ENCODE assay signal across 21 mouse cellular contexts in genomic region chr15:28047711-28048110, GRCm38 (mm10). TPM values are rescaled to one million over a fixed set of nuclear protein-coding genes. Genes with fewer than 3 reads are reported as not detected.
DNase-seq lines count a peak whose midpoint lies in the region; ATAC-seq lines count a peak whose summit lies in the region.
"Had no signal": no experiment of that assay in that cellular context is flagged by ENCODE, and none has a peak within 500 bp of the region (broad histone marks: within the 10 kb centered on the region; RNA-seq: fewer than 3 reads in every experiment).

No protein-coding gene starts in this region.

- H3K9me3 ChIP-seq in kidney, embryonic 16.5 days (ENCODE audit: low read length), result no peaks in the 10 kb centered on the region
- H3K9me3 ChIP-seq in kidney, embryonic 14.5 days (ENCODE audit: control insufficient read depth, low read length), result no peaks in the 10 kb centered on the region
- no peaks in the 10 kb centered on the region for H3K9me3 ChIP-seq in forebrain, embryonic 13.5 days (replicated peaks)
- H3K9me3 ChIP-seq: embryonic facial prominence, embryonic 15.5 days; forebrain, embryonic 10.5 days; forebrain, embryonic 15.5 days; heart, embryonic 13.5 days; hindbrain, embryonic 15.5 days had no signal

- 47% methylated on average over 3 of the region's 3 CpGs for WGBS in kidney, embryonic 16.5 days
- WGBS in kidney, embryonic 14.5 days, result 41% methylated on average over 3 of the region's 3 CpGs
- 97% methylated on average over 3 of the region's 3 CpGs for WGBS in forebrain, embryonic 13.5 days

- DNase-seq in adrenal gland, adult (ENCODE audit: inconsistent age in 2 of 2, low spot score in 1 of 2), result peak; percentile 63 to 88
- no peak for DNase-seq in adrenal gland, postnatal 4 days (ENCODE audit: low spot score in 2 of 2)
- DNase-seq in adrenal gland, adult 2 months, result peak; percentile 72
- peak; percentile 21 for DNase-seq in adrenal gland, postnatal 25 days
- DNase-seq in spleen, adult 12 weeks (ENCODE audit: low spot score), result no peak
- DNase-seq: B cell, adult 2 months; cerebellum, adult 2 months; cerebellum, postnatal 10 days; gastrocnemius, postnatal 10 days; heart, postnatal 36 days had no signal

- H3K4me1 ChIP-seq in kidney, embryonic 16.5 days (ENCODE audit: insufficient read depth, low read length), result peaks cover 8% of the 10 kb centered on the region
- peaks cover 7% of the 10 kb centered on the region; the same call in 1 of the 2 replicates for H3K4me1 ChIP-seq in kidney, embryonic 14.5 days (ENCODE audit: control insufficient read depth, insufficient read depth, low read length)
- peaks cover 11% of the 10 kb centered on the region for H3K4me1 ChIP-seq in forebrain, embryonic 13.5 days

- ATAC-seq in kidney, embryonic 16.5 days (ENCODE audit: low FRiP score, low TSS enrichment), result peak; percentile 57; the same call in 1 of the 2 replicates
- ATAC-seq in kidney, embryonic 14.5 days (ENCODE audit: low FRiP score, low TSS enrichment), result no peak
- ATAC-seq in forebrain, embryonic 13.5 days, result no peak
- ATAC-seq: CD4-positive, CD25-positive, alpha-beta regulatory T cell, adult 4 months; forebrain, embryonic 15.5 days had no signal

- no peak overlapping the region for H3K27ac ChIP-seq in kidney, embryonic 16.5 days (ENCODE audit: low read length)
- H3K27ac ChIP-seq in kidney, embryonic 14.5 days (ENCODE audit: low read depth, low read length), result no peak overlapping the region
- no peak overlapping the region for H3K27ac ChIP-seq in forebrain, embryonic 13.5 days
- H3K27ac ChIP-seq: embryonic facial prominence, embryonic 15.5 days; forebrain, embryonic 10.5 days; forebrain, embryonic 15.5 days; heart, embryonic 13.5 days; hindbrain, embryonic 15.5 days had no signal

- no peaks in the 10 kb centered on the region for H3K36me3 ChIP-seq in kidney, embryonic 16.5 days (ENCODE audit: insufficient read depth, low read length)
- no peaks in the 10 kb centered on the region for H3K36me3 ChIP-seq in kidney, embryonic 14.5 days (ENCODE audit: control insufficient read depth, insufficient read depth, low read length)
- H3K36me3 ChIP-seq in forebrain, embryonic 13.5 days (ENCODE audit: poor library complexity, severe bottlenecking), result no peaks in the 10 kb centered on the region
- H3K36me3 ChIP-seq: embryonic facial prominence, embryonic 15.5 days; forebrain, embryonic 10.5 days; forebrain, embryonic 15.5 days; G1E; heart, embryonic 13.5 days; hindbrain, embryonic 15.5 days had no signal

- H3K4me2 ChIP-seq in kidney, embryonic 16.5 days (replicated peaks; ENCODE audit: low read depth, low read length), result no peak overlapping the region
- H3K4me2 ChIP-seq in kidney, embryonic 14.5 days (replicated peaks; ENCODE audit: low read depth, low read length), result no peak overlapping the region
- H3K4me2 ChIP-seq in forebrain, embryonic 13.5 days, result no peak overlapping the region
- H3K4me2 ChIP-seq: embryonic facial prominence, embryonic 15.5 days; forebrain, embryonic 15.5 days; heart, embryonic 13.5 days; hindbrain, embryonic 15.5 days had no signal

- H3K9ac ChIP-seq in kidney, embryonic 16.5 days (replicated peaks; ENCODE audit: low read length), result no peak overlapping the region
- no peak overlapping the region for H3K9ac ChIP-seq in kidney, embryonic 14.5 days (ENCODE audit: low read depth, low read length)
- no peak overlapping the region for H3K9ac ChIP-seq in forebrain, embryonic 13.5 days
- H3K9ac ChIP-seq: embryonic facial prominence, embryonic 15.5 days; forebrain, embryonic 15.5 days; heart, embryonic 13.5 days; hindbrain, embryonic 15.5 days had no signal

- no peaks in the 10 kb centered on the region for H3K27me3 ChIP-seq in kidney, embryonic 16.5 days (ENCODE audit: insufficient read depth, low read length)
- no peaks in the 10 kb centered on the region for H3K27me3 ChIP-seq in kidney, embryonic 14.5 days (ENCODE audit: control insufficient read depth, insufficient read depth, low read length)
- H3K27me3 ChIP-seq in forebrain, embryonic 13.5 days, result no peaks in the 10 kb centered on the region
- H3K27me3 ChIP-seq: embryonic facial prominence, embryonic 15.5 days; forebrain, embryonic 15.5 days; heart, embryonic 13.5 days; hindbrain, embryonic 15.5 days had no signal

- H3K4me3 ChIP-seq in kidney, embryonic 16.5 days (ENCODE audit: low read length), result no peak overlapping the region
- no peak overlapping the region for H3K4me3 ChIP-seq in kidney, embryonic 14.5 days (ENCODE audit: low read length)
- H3K4me3 ChIP-seq in forebrain, embryonic 13.5 days, result no peak overlapping the region
- H3K4me3 ChIP-seq: embryonic facial prominence, embryonic 15.5 days; erythroblast, embryonic 14.5 days; forebrain, embryonic 10.5 days; forebrain, embryonic 15.5 days; heart, embryonic 13.5 days; hindbrain, embryonic 15.5 days had no signal

RNA-seq across cellular contexts. Expression of gene Trio, which starts 22.1 kb away (rescaled TPM):
- total RNA-seq in adrenal gland, postnatal 4 days (2021), result 100 to 1,000 TPM; 111 to 118 TPM
- 24.3 and 27.8 TPM in 2 replicates for polyA plus RNA-seq in kidney, embryonic 16.5 days (2015; fragmentation: Nextera tagmentation; extraction: Ambion mirVana)
- polyA plus RNA-seq in kidney, embryonic 14.5 days (2014; fragmentation: Nextera tagmentation; extraction: Ambion mirVana), result 37.8 and 42.1 TPM in 2 replicates
- total RNA-seq in adrenal gland, adult 2 months (2021), result 10 to 100 TPM; 44.5 to 62.9 TPM
- 32.9 and 37.0 TPM in 2 replicates for polyA plus RNA-seq in adrenal gland, adult 2 months (2012; rRNA removed)
- 71.1 and 85.2 TPM in 2 replicates for total RNA-seq in adrenal gland, postnatal 25 days (2021)
- 36.0 and 39.4 TPM in 2 replicates for polyA plus RNA-seq in forebrain, embryonic 13.5 days (2015; fragmentation: Nextera tagmentation; extraction: Ambion mirVana)
- polyA plus RNA-seq: G1E had no signal

Comparison
In these comparisons a context has a peak if more than half of its experiments do, and no peak if none do; other contexts are left out.
1. DNase-seq: peak in adrenal gland, adult (2 of 2), adrenal gland, adult 2 months (single experiment) and adrenal gland, postnatal 25 days (single experiment); none in adrenal gland, postnatal 4 days (0 of 2) and spleen, adult 12 weeks (single experiment).